Mouse (Mus musculus) hindbrain, embryonic 12.5 days (tissue): Measurements from ENCODE around the gene Ppp4r2. TPM values are rescaled to one million over a fixed set of nuclear protein-coding genes. Genes with fewer than 3 reads are reported as not detected.

Source experiments
- ATAC-seq: fragments of 200-750 bp; cut with Nextera tagmentation; 2 replicates; pipeline ENCODE4 v1.8.0; 2017; ENCODE audit warnings: moderate TSS enrichment; ENCODE audit not compliant: low FRiP score
- H3K27ac ChIP-seq: fragments of 300-500 bp; sonication (generic); 2 replicates; pipeline ENCODE4 v1.5.1; 2016; ENCODE audit warnings: mild to moderate bottlenecking
- H3K27me3 ChIP-seq: fragments of 300-500 bp; sonication (generic); 2 replicates; pipeline ENCODE4 v1.6.1; 2016; ENCODE audit warnings: mild to moderate bottlenecking
- H3K36me3 ChIP-seq: fragments of 300-500 bp; sonication (generic); 2 replicates; pipeline ENCODE4 v1.6.1; 2016; ENCODE audit warnings: mild to moderate bottlenecking
- H3K4me1 ChIP-seq: fragments of 300-500 bp; sonication (generic); 2 replicates; pipeline ENCODE4 v1.6.1; 2016
- H3K4me2 ChIP-seq: fragments of 300-500 bp; sonication (generic); replicated peaks from 2 replicates; pipeline ENCODE4 v1.6.1; 2016; ENCODE audit warnings: mild to moderate bottlenecking
- H3K4me3 ChIP-seq: fragments of 300-500 bp; sonication (generic); 2 replicates; pipeline ENCODE4 v1.5.1; 2016; ENCODE audit warnings: mild to moderate bottlenecking
- H3K9ac ChIP-seq: fragments of 300-500 bp; sonication (generic); 2 replicates; pipeline ENCODE4 v1.6.1; 2016; ENCODE audit warnings: mild to moderate bottlenecking, moderate library complexity
- H3K9me3 ChIP-seq: fragments of 300-500 bp; sonication (generic); replicated peaks from 2 replicates; pipeline ENCODE4 v1.6.1; 2016; ENCODE audit warnings: mild to moderate bottlenecking
- WGBS: fragments of 180-500 bp; shearing (Covaris S2); methylation state at CpG from one replicate; pipeline ENCODE4 v1.1.7; 2016; 5-methylcytosine and 5-hydroxymethylcytosine counted together
- polyA plus RNA-seq: library from polyadenylated mRNA; unstranded; fragments of >200 nt; fragmentation: Nextera tagmentation; extraction: Ambion mirVana; gene quantifications from 2 replicates; pipeline ENCODE4 v1.2.1, GENCODE M21; 2016

The Ppp4r2 gene
- polyA plus RNA-seq, 1 experiment from 2014 or later, result 29.1 TPM

- Histone ChIP-seq H3K4me3 (no peak overlapping the region), H3K27ac (no peak overlapping the region), H3K36me3 (no peaks in the 10 kb centered on the region), H3K9me3 (0 out of 2 replicates have a peak, but pooled peaks cover 9% of the 10 kb centered on the region), H3K9ac (no peak overlapping the region), H3K4me1 (no peaks in the 10 kb centered on the region), H3K4me2 (no peak overlapping the region), H3K27me3 (peaks cover 10% of the 10 kb centered on the region)
- 73% methylated on average over 20 of the region's 20 CpGs for WGBS
- no peak for ATAC-seq
These were observed 42.6 kb downstream of the Ppp4r2 start for GRCm38 (mm10) chr6:100875862-100876623.

GRCm38 (mm10) chr6:100876624-100877017, 43.2 kb downstream of the Ppp4r2 start:
- Histone ChIP-seq H3K36me3 (no peaks in the 10 kb centered on the region), H3K9ac (no peak overlapping the region), H3K4me2 (no peak overlapping the region), H3K4me3 (no peak overlapping the region), H3K27me3 (peaks cover 11% of the 10 kb centered on the region), H3K27ac (no peak overlapping the region), H3K9me3 (0 out of 2 replicates have a peak, but pooled peaks cover 9% of the 10 kb centered on the region), H3K4me1 (no peaks in the 10 kb centered on the region)
- no peak for ATAC-seq
- 88% methylated on average over 12 of the region's 12 CpGs for WGBS

GRCm38 (mm10) chr6:100878546-100878945, 45.1 kb downstream of the Ppp4r2 start:
- Histone ChIP-seq H3K4me3 (no peak overlapping the region), H3K9me3 (0 out of 2 replicates have a peak, but pooled peaks cover 9% of the 10 kb centered on the region), H3K36me3 (no peaks in the 10 kb centered on the region), H3K9ac (no peak overlapping the region), H3K4me2 (no peak overlapping the region), H3K4me1 (peaks cover 3% of the 10 kb centered on the region), H3K27ac (no peak overlapping the region), H3K27me3 (peaks cover 11% of the 10 kb centered on the region)
- ATAC-seq, result no peak
- 81% methylated on average over 13 of the region's 13 CpGs for WGBS

GRCm38 (mm10) chr6:100879607-100880006, 46.2 kb downstream of the Ppp4r2 start:
- Histone ChIP-seq H3K27me3 (peaks cover 11% of the 10 kb centered on the region), H3K9me3 (0 out of 2 replicates have a peak, but pooled peaks cover 9% of the 10 kb centered on the region), H3K36me3 (no peaks in the 10 kb centered on the region), H3K4me3 (no peak overlapping the region), H3K4me2 (no peak overlapping the region), H3K27ac (no peak overlapping the region), H3K4me1 (peaks cover 3% of the 10 kb centered on the region), H3K9ac (no peak overlapping the region)
- 54% methylated on average over 10 of the region's 10 CpGs for WGBS
- ATAC-seq, result no peak

GRCm38 (mm10) chr6:100881657-100882056, 48.2 kb downstream of the Ppp4r2 start:
- no peak overlapping the region for H3K27ac ChIP-seq
- 0 out of 2 replicates have a peak, but pooled peaks cover 9% of the 10 kb centered on the region for H3K9me3 ChIP-seq
- no peak for ATAC-seq
- WGBS, result 81% methylated on average over 9 of the region's 9 CpGs
- no peak overlapping the region for H3K4me2 ChIP-seq
- peaks cover 11% of the 10 kb centered on the region for H3K27me3 ChIP-seq
- H3K9ac ChIP-seq, result no peak overlapping the region
- peaks cover 3% of the 10 kb centered on the region for H3K4me1 ChIP-seq
- H3K4me3 ChIP-seq, result no peak overlapping the region
- no peaks in the 10 kb centered on the region for H3K36me3 ChIP-seq

- peak; percentile 9; the same call in 1 of the 2 replicates for ATAC-seq
These were observed 49.2 kb downstream of the Ppp4r2 start for GRCm38 (mm10) chr6:100882381-100883213.

DNA sequence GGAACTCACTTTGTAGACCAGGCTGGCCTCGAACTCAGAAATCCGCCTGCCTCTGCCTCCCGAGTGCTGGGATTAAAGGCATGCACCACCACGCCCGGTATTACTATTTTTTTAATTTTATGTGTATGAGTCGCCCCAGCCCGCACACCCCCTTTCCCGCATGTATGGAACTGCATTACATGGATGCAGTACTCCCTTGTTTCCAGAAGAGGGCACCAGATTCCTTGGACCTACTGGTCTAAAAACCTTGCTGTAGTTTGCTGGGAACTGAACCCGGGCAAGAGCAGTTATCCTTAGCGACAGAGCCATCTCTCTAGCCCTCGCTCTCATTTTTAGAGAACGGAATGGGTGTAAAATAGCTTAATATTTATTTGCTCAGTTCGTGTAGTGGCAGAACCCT, 49.8 kb downstream of the Ppp4r2 start:
- ATAC-seq, result no peak
- Histone ChIP-seq H3K36me3 (no peaks in the 10 kb centered on the region), H3K9me3 (no peaks in the 10 kb centered on the region), H3K4me3 (no peak overlapping the region), H3K27ac (no peak overlapping the region), H3K4me2 (no peak overlapping the region), H3K27me3 (peaks cover 11% of the 10 kb centered on the region; the same call in 1 of the 2 replicates), H3K9ac (no peak overlapping the region), H3K4me1 (peaks cover 3% of the 10 kb centered on the region)
- 55% methylated on average over 13 of the region's 13 CpGs for WGBS

More at GRCm38 (mm10) chr6:100882381-100883213, 49.2 kb downstream of the Ppp4r2 start:
- WGBS, result 19% methylated on average over 15 of the region's 15 CpGs
- H3K9ac ChIP-seq, result no peak overlapping the region
- peak overlapping the region; percentile 44 for H3K4me2 ChIP-seq
- no peaks in the 10 kb centered on the region for H3K36me3 ChIP-seq
- H3K4me3 ChIP-seq, result no peak overlapping the region
- H3K4me1 ChIP-seq, result peaks cover 3% of the 10 kb centered on the region
- no peak overlapping the region for H3K27ac ChIP-seq
- 0 out of 2 replicates have a peak, but pooled peaks cover 5% of the 10 kb centered on the region for H3K9me3 ChIP-seq
- peaks cover 11% of the 10 kb centered on the region; the same call in 1 of the 2 replicates for H3K27me3 ChIP-seq

DNA sequence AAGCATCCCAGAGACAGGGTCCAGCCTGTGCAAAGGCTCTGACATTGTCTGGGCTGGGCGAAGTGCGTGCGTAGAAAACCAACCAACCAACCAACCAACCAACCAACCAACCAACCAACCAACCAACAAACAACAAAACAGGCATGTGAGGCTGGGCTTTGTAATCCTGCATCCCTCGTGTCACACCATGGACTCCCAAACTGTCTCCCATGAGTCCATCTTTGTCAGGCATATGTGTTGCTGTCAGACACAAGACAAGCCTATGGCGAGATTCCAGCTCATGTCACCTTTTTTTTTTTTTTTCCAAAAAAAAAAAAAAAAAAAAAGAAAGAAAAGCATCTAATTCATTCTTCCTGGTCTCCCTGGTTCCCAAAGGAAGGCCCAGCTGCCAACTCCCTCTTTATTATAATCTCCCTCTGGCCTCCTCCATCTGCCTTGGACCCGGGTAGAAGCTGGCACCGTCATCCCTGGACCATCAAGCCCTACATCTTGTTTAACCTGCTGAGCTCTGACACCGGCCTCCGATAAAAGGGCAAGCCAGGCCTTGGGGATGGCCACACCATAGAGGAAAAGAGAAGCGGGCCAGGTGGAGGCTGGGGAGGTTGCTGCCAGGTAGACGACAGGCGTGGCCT, 51.3 kb downstream of the Ppp4r2 start:
- 81% methylated on average over 12 of the region's 12 CpGs for WGBS
- H3K4me1 ChIP-seq, result peaks cover 3% of the 10 kb centered on the region
- ATAC-seq, result no peak; the same call in 1 of the 2 replicates

DNA sequence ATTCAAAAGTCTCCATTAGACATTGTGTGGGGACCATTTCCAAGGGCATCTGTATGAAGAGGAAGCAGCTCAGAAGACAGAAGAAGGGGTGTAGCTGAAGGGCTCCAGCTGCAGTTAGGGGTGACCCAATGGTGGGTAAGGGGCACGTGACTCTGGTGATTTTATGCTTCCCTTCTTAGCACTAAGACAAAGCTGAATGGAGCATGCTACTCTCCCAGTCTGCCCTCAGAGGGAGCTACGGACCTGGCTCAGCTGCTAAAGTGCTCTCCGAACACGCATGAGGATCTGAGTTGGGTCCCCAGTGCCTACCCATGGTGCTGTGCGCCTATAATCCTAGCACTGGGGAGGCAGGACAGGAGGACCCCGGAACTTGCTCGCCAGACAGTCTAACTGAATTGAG, 52.0 kb downstream of the Ppp4r2 start:
- no peaks in the 10 kb centered on the region for H3K36me3 ChIP-seq
- WGBS, result 57% methylated on average over 7 of the region's 7 CpGs
- H3K9ac ChIP-seq, result no peak overlapping the region
- no peak overlapping the region for H3K4me3 ChIP-seq
- no peaks in the 10 kb centered on the region for H3K9me3 ChIP-seq
- H3K27ac ChIP-seq, result no peak overlapping the region
- peaks cover 3% of the 10 kb centered on the region for H3K4me1 ChIP-seq
- no peak overlapping the region for H3K4me2 ChIP-seq
- peaks cover 2% of the 10 kb centered on the region; the same call in 1 of the 2 replicates for H3K27me3 ChIP-seq
- peak; percentile 26; the same call in 1 of the 2 replicates for ATAC-seq

More for the DNA sequence above, 51.3 kb downstream of the Ppp4r2 start:
- Histone ChIP-seq H3K27me3 (peaks cover 3% of the 10 kb centered on the region; the same call in 1 of the 2 replicates), H3K27ac (no peak overlapping the region), H3K4me3 (no peak overlapping the region), H3K4me2 (no peak overlapping the region), H3K9me3 (no peaks in the 10 kb centered on the region), H3K9ac (no peak overlapping the region), H3K36me3 (no peaks in the 10 kb centered on the region)

GRCm38 (mm10) chr6:100887012-100887411, 53.6 kb downstream of the Ppp4r2 start:
- no peak for ATAC-seq
- Histone ChIP-seq H3K4me2 (no peak overlapping the region), H3K9ac (no peak overlapping the region), H3K27me3 (no peaks in the 10 kb centered on the region), H3K27ac (no peak overlapping the region), H3K4me3 (no peak overlapping the region), H3K36me3 (no peaks in the 10 kb centered on the region), H3K4me1 (peaks cover 3% of the 10 kb centered on the region), H3K9me3 (no peaks in the 10 kb centered on the region)
- WGBS, result 81% methylated on average over 9 of the region's 9 CpGs

DNA sequence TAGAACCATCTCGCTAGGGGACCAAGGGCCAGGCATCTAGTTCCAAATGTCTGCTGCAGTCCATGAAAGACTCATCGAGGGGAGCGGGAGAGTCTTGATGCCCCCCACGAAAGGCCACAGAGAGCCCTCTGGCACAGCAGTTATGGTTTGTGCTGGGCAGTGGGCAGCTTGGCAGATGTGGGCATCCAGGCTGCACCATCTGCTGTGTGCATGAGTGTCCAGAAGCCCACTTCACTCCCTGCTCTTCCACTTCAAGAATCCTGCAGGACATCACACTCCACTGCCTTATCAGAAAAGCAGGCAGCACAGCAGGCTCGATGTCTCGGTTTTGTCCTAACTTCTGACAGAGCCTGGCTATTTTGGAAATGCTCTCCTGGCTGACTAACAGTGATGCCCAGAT, 55.9 kb downstream of the Ppp4r2 start:
- no peak for ATAC-seq
- Histone ChIP-seq H3K27ac (no peak overlapping the region), H3K4me2 (no peak overlapping the region), H3K27me3 (no peaks in the 10 kb centered on the region), H3K9me3 (no peaks in the 10 kb centered on the region), H3K36me3 (no peaks in the 10 kb centered on the region), H3K4me1 (no peaks in the 10 kb centered on the region; the same call in 1 of the 2 replicates), H3K9ac (no peak overlapping the region), H3K4me3 (no peak overlapping the region)
- 85% methylated on average over 6 of the region's 6 CpGs for WGBS

- no peaks in the 10 kb centered on the region for H3K27me3 ChIP-seq
- no peak overlapping the region for H3K27ac ChIP-seq
- no peak overlapping the region for H3K9ac ChIP-seq
- H3K4me3 ChIP-seq, result no peak overlapping the region
- WGBS, result 78% methylated on average over 4 of the region's 4 CpGs
- no peak overlapping the region for H3K4me2 ChIP-seq
- no peaks in the 10 kb centered on the region for H3K36me3 ChIP-seq
- no peak for ATAC-seq
- no peaks in the 10 kb centered on the region for H3K4me1 ChIP-seq
- H3K9me3 ChIP-seq, result no peaks in the 10 kb centered on the region
These were observed 59.1 kb downstream of the Ppp4r2 start for GRCm38 (mm10) chr6:100892489-100892888.
